Mouse (Mus musculus): ENCODE results near the gene Vmn2r43. TPM values are rescaled to one million over a fixed set of nuclear protein-coding genes. Genes with fewer than 3 reads are reported as not detected.
"Not testable (repeated sequence)": the region's sequence is repeated elsewhere in the genome, so short reads cannot be mapped to it uniquely, and the experiment has no call there.

The Vmn2r43 gene
- total RNA-seq (2022): not detected

DNA sequence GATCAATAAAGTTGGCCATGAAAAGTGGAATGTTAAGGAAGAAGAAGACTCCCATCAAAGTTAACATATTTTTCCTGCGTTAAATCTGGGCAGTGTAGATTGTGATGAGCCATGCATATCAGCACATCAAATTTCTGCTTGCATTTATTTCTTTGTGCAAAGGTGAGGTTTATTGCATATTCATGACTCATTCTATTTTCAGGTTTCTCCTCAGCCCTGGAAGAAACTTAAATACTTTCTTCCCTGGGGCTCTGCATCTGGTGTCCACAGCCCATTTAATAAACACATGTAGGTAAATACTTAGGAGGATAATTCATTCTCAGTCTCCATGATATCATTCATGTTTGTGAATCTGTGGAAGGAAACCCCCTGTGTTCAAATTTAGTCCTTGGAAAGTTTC lies at the start of gene Vmn2r43:
Gene Vmn2r43, minus strand, starts transcription at position 101 of the 400 bp plus-strand sequence.
- not testable (repeated sequence) for DNase-seq

DNA sequence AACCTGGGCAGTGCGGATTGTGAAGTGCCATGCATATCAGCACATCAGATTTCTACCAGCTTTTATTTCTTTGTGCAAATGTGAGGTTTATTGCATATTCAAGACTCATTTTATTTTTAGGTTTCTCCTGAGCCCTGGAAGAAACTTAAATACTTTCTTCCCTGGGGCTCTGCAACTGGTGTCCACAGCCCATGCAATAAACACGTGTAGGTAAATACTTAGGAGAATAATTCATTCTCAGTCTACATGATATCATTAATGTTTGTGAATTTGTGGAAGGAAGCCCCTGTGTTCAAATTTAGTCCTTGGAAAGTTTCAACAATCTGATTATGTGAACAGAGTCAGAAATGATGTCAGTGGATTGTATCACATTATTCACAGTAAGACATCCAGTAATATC lies 60.2 kb downstream of the Vmn2r43 start, which contains the start of gene Vmn2r42:
Gene Vmn2r42, minus strand, starts transcription at position 101 of the 400 bp plus-strand sequence.
- DNase-seq: not testable (repeated sequence)

Other genes starting within 250 kb of the Vmn2r43 start
- not detected for gene Vmn2r41, start 98.9 kb downstream of the Vmn2r43 start, total RNA-seq (2022)
- not detected for gene Vmn2r42, start 60.3 kb downstream of the Vmn2r43 start, total RNA-seq (2022)
- gene Vmn2r44, start 122.7 kb upstream of the Vmn2r43 start, total RNA-seq (2022): not detected
- not detected for gene Vmn2r45, start 228.5 kb upstream of the Vmn2r43 start, total RNA-seq (2022)

Data from adrenal gland, adult 8-10 months (tissue).